Mouse (Mus musculus) heart, postnatal 25 days (tissue): Measurements from ENCODE around the gene Dnajc7. TPM values are rescaled to one million over a fixed set of nuclear protein-coding genes. Genes with fewer than 3 reads are reported as not detected.
"Not testable (repeated sequence)": the region's sequence is repeated elsewhere in the genome, so short reads cannot be mapped to it uniquely, and the experiment has no call there.

Experiments
- DNase-seq: peaks from one replicate; pipeline ENCODE4 v3.0.0; 2022; ENCODE audit warnings: low spot score
- intact Hi-C: fragments of 180-260 bp; cut with DNase I; formaldehyde crosslinking; loops from one replicate; pipeline ENCODE4 v1.15.1; 2025
- total RNA-seq, 2 experiments: library from RNA; stranded (reverse); gene quantifications; 2 replicates each; pipeline ENCODE4 v1.2.3; 2021

Gene Dnajc7
- total RNA-seq, 2 experiments from 2014 or later = 121 to 124 TPM

GRCm38 (mm10) chr11:100564297-100564696 is 55.7 kb downstream of the Dnajc7 start:
- intact Hi-C loops = no loop called here
- no peak for DNase-seq

GRCm38 (mm10) chr11:100561748-100562147 is 58.2 kb downstream of the Dnajc7 start:
- DNase-seq = no peak
- intact Hi-C loops = no loop called here

- intact Hi-C loops = no loop called here
- no peak for DNase-seq
Observed at GRCm38 (mm10) chr11:100559476-100559875, 60.5 kb downstream of the Dnajc7 start.

- intact Hi-C loops = no loop called here
- no peak for DNase-seq
Observed at GRCm38 (mm10) chr11:100557563-100557962, 62.4 kb downstream of the Dnajc7 start.

GRCm38 (mm10) chr11:100555583-100555982 is 64.4 kb downstream of the Dnajc7 start:
- no peak for DNase-seq
- intact Hi-C loops = loop anchor here (1.0 to 2.0 kb wide), 3 partner anchors 43 to 129 kb away; no protein-coding TSS in a partner anchor

- no peak for DNase-seq
- intact Hi-C loops = no loop called here
Observed at GRCm38 (mm10) chr11:100552842-100553241, 67.1 kb downstream of the Dnajc7 start.

- no peak for DNase-seq
- intact Hi-C loops = no loop called here
Observed at GRCm38 (mm10) chr11:100550101-100550500, 69.9 kb downstream of the Dnajc7 start.

GRCm38 (mm10) chr11:100549466-100549865 is 70.5 kb downstream of the Dnajc7 start:
- intact Hi-C loops = loop anchor here (5.0 kb wide), 1 partner anchor 192 kb away; the partner anchor contains the start of gene Hap1
- DNase-seq = no peak

GRCm38 (mm10) chr11:100548141-100548540 is 71.8 kb downstream of the Dnajc7 start:
- no peak for DNase-seq
- intact Hi-C loops = loop anchor here (5.0 kb wide), 1 partner anchor 191 kb away; the partner anchor contains the start of gene Hap1

GRCm38 (mm10) chr11:100546955-100547354 is 73.0 kb downstream of the Dnajc7 start:
- intact Hi-C loops = loop anchor here (5.0 kb wide), 1 partner anchor 190 kb away; the partner anchor contains the start of gene Hap1

GRCm38 (mm10) chr11:100545746-100546085 is 74.3 kb downstream of the Dnajc7 start:
- intact Hi-C loops = loop anchor here (5.0 kb wide), 1 partner anchor 188 kb away; the partner anchor contains the start of gene Hap1
- no peak for DNase-seq

More at GRCm38 (mm10) chr11:100546955-100547354, 73.0 kb downstream of the Dnajc7 start:
- no peak for DNase-seq

- intact Hi-C loops = loop anchor here (5.0 kb wide), 1 partner anchor 188 kb away; the partner anchor contains the start of gene Hap1
- peak; percentile 78 for DNase-seq
Observed at GRCm38 (mm10) chr11:100544832-100545745, 74.9 kb downstream of the Dnajc7 start, which contains the start of gene Ttc25. Ttc25 (plus strand) TSS chr11:100545607.

- intact Hi-C loops = no loop called here
- DNase-seq = no peak
Observed at GRCm38 (mm10) chr11:100541577-100541976, 78.4 kb downstream of the Dnajc7 start.

GRCm38 (mm10) chr11:100540966-100541365 is 79.0 kb downstream of the Dnajc7 start:
- no peak for DNase-seq
- intact Hi-C loops = no loop called here

GRCm38 (mm10) chr11:100536466-100536865 is 83.5 kb downstream of the Dnajc7 start:
- no peak for DNase-seq
- intact Hi-C loops = no loop called here

GRCm38 (mm10) chr11:100535996-100536395 is 84.0 kb downstream of the Dnajc7 start:
- no peak for DNase-seq
- intact Hi-C loops = no loop called here

GRCm38 (mm10) chr11:100534821-100535220 is 85.1 kb downstream of the Dnajc7 start:
- DNase-seq, intact Hi-C loops: not testable (repeated sequence)

- intact Hi-C loops, DNase-seq: not testable (repeated sequence)
Observed at GRCm38 (mm10) chr11:100534411-100534810, 85.6 kb downstream of the Dnajc7 start.

- DNase-seq = no peak
- intact Hi-C loops = no loop called here
Observed at GRCm38 (mm10) chr11:100533871-100534270, 86.1 kb downstream of the Dnajc7 start.
